Mouse (Mus musculus) E14TG2a.4 (cell line): ENCODE measurements at regions not wholly inside any gene's neighbourhood (a gene's known extent, or its start where the extent isn't known, plus 50 kb on each side); places are given as distances from the start of the nearest gene placed in this dataset.

Experiments
- CTCF ChIP-seq: conservative IDR thresholded peaks from 2 replicates; pipeline ENCODE4 v1.5.1; 2014; ENCODE audit warnings: low read length
- POU5F1 ChIP-seq: IDR thresholded peaks from 2 replicates; pipeline ENCODE4 v1.6.1; 2014; ENCODE audit warnings: low read length, borderline replicate concordance

- TF ChIP-seq POU5F1 (no peak), CTCF (no peak)
These were observed 116.0 kb upstream of the Sfswap start for GRCm38 (mm10) chr5:129384976-129385375.
